Mouse (Mus musculus) heart, embryonic 16.5 days (tissue): ENCODE data around the gene Tead3. TPM values are rescaled to one million over a fixed set of nuclear protein-coding genes. Genes with fewer than 3 reads are reported as not detected.
A peak's percentile ranks its signal among the peaks of the same experiment; 100 is the strongest.
"Not testable (repeated sequence)": the region's sequence is repeated elsewhere in the genome, so short reads cannot be mapped to it uniquely, and the experiment has no call there.

Experiments used
- ATAC-seq: fragments of 200-750 bp; cut with Nextera tagmentation; replicated peaks from 2 replicates; pipeline ENCODE4 v1.8.0; 2017; ENCODE audit warnings: moderate number of reproducible peaks; ENCODE audit not compliant: insufficient read depth, low FRiP score; ENCODE audit errors: extremely low read depth
- H3K27ac ChIP-seq: fragments of 300-500 bp; sonication (generic); 2 replicates; pipeline ENCODE4 v1.5.1; 2014; ENCODE audit warnings: mild to moderate bottlenecking, low read length, control low read depth, moderate library complexity
- H3K27me3 ChIP-seq: fragments of 300-500 bp; sonication (generic); 2 replicates; pipeline ENCODE4 v1.6.1; 2014; ENCODE audit warnings: low read length, mixed read lengths; ENCODE audit not compliant: control insufficient read depth, insufficient read depth
- H3K36me3 ChIP-seq: fragments of 300-500 bp; sonication (generic); 2 replicates; pipeline ENCODE4 v1.6.1; 2014; ENCODE audit not compliant: control insufficient read depth, insufficient read depth
- H3K4me1 ChIP-seq: fragments of 300-500 bp; sonication (generic); 2 replicates; pipeline ENCODE4 v1.6.1; 2014; ENCODE audit warnings: low read length, mixed read lengths; ENCODE audit not compliant: control insufficient read depth, insufficient read depth
- H3K4me2 ChIP-seq: fragments of 300-500 bp; sonication (generic); 2 replicates; pipeline ENCODE4 v1.6.1; 2014; ENCODE audit warnings: low read depth, mild to moderate bottlenecking, control low read depth, low read length
- H3K4me3 ChIP-seq: fragments of 300-500 bp; sonication (generic); 2 replicates; pipeline ENCODE4 v1.5.1; 2014; ENCODE audit warnings: mild to moderate bottlenecking, control low read depth, low read length
- H3K9ac ChIP-seq: fragments of 300-500 bp; sonication (generic); 2 replicates; pipeline ENCODE4 v1.6.1; 2014; ENCODE audit warnings: low read length, control low read depth
- H3K9me3 ChIP-seq: fragments of 300-500 bp; sonication (generic); replicated peaks from 2 replicates; pipeline ENCODE4 v1.6.1; 2016; ENCODE audit warnings: low read length; ENCODE audit not compliant: control insufficient read depth
- WGBS: fragments of 180-500 bp; shearing (Covaris S2); extraction: QIAGEN DNeasy Blood & Tissue Kit; methylation state at CpG from one replicate; pipeline ENCODE4 v1.1.7; 2014; 5-methylcytosine and 5-hydroxymethylcytosine counted together
- polyA plus RNA-seq: library from polyadenylated mRNA; unstranded; fragments of >200 nt; fragmentation: Nextera tagmentation; extraction: Ambion mirVana; gene quantifications from 2 replicates; pipeline ENCODE4 v1.2.1, GENCODE M21; 2015

Gene Tead3
- polyA plus RNA-seq, 1 experiment from 2014 or later = 6.2 TPM

- no peaks in the 10 kb centered on the region for H3K36me3 ChIP-seq
- no peaks in the 10 kb centered on the region for H3K9me3 ChIP-seq
- peaks cover 54% of the 10 kb centered on the region for H3K27me3 ChIP-seq
- no peak for ATAC-seq
- H3K4me2 ChIP-seq = peak overlapping the region; percentile 61
- peak overlapping the region; percentile 44 for H3K4me3 ChIP-seq
- 4% methylated on average over 25 of the region's 25 CpGs for WGBS
- peak overlapping the region; percentile 53 for H3K9ac ChIP-seq
- no peak overlapping the region for H3K27ac ChIP-seq
- peaks cover 15% of the 10 kb centered on the region for H3K4me1 ChIP-seq
These were observed 12.2 kb upstream of the Tead3 start for GRCm38 (mm10) chr17:28362653-28363292.

DNA sequence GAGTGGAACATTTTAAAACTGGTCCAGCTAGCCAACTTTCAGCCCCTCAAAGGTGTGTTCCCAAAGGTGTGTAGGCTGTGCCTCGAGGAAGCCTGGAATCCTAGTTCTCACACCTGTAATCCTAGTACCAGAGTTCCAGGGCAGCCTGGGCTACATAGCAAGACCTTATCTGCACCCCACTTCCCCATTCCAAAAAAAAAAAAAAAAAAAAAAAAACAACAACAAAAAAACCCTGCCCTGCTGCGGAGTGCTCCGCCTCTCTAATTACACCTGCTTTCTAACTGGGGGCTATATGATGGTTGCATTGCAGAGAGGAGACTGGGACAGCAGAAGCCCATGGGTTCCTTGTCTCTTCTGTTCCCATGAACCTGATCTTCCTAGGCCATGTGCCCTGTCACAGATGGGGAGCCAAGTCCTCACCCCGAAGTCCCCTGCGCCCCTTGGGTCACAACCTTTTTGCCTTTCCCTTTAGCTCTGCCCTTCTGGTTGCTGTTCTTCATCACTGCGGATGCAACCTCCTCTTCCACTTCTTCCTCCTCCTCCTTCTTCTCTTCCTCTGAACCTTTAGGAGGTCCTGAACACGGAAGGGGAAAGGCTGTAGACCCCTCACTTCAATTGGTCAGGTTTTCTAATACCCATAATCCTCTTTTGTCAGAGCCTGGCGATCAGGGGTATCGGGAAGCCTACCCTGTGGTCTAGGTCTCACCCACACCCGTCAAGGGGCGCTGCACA is 11.5 kb upstream of the Tead3 start:
- peaks cover 61% of the 10 kb centered on the region for H3K27me3 ChIP-seq
- no peak overlapping the region for H3K27ac ChIP-seq
- peaks cover 15% of the 10 kb centered on the region for H3K4me1 ChIP-seq
- peak overlapping the region; percentile 53; the same call in 1 of the 2 replicates for H3K9ac ChIP-seq
- peak overlapping the region; percentile 61 for H3K4me2 ChIP-seq
- H3K36me3 ChIP-seq = no peaks in the 10 kb centered on the region
- no peaks in the 10 kb centered on the region for H3K9me3 ChIP-seq
- peak overlapping the region; percentile 44 for H3K4me3 ChIP-seq
- no peak for ATAC-seq
- 37% methylated on average over 11 of the region's 11 CpGs for WGBS

DNA sequence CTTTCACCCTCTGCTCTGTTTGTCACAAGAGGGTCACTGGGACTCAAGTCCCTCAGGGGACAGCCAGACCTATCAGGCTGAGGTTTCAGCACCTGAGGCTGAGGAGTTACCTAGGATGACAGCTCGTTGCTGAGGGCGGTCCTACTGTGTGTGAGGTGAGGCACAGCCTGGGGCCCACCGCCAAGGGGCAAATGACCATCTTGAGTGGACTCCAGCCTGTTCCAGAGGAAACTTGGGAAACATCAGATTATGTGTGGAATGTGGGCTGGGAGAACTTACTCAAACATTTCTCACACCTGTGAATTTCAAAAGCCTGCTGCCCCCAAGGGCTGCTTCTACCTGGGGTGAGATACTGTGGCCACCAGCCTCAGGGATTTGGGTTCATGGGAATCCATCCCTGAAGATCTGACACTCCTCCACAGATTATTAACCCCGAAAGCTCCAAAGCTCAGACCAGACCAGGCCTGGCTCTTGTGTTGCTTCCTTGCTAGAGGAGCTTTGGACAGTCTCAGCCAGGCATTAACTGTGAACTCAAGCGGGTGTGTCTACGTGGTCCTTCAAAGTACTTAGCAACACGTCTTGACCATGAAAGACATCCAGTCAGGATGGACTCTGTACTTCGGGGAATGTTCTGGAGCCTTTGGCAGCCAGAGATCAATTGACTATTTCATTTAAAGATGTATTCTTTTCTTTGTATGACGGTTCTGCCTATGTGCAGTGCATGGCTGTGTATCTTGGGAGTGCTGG is 10.1 kb upstream of the Tead3 start:
- peaks cover 20% of the 10 kb centered on the region for H3K4me1 ChIP-seq
- no peak overlapping the region for H3K9ac ChIP-seq
- no peak overlapping the region for H3K27ac ChIP-seq
- no peaks in the 10 kb centered on the region for H3K9me3 ChIP-seq
- no peak for ATAC-seq
- 71% methylated on average over 9 of the region's 9 CpGs for WGBS
- H3K4me2 ChIP-seq = no peak overlapping the region
- H3K4me3 ChIP-seq = no peak overlapping the region
- H3K36me3 ChIP-seq = no peaks in the 10 kb centered on the region
- peaks cover 60% of the 10 kb centered on the region for H3K27me3 ChIP-seq

GRCm38 (mm10) chr17:28358576-28359261 is 8.1 kb upstream of the Tead3 start:
- not testable (repeated sequence) for H3K4me3 ChIP-seq, ATAC-seq, H3K4me2 ChIP-seq, H3K9ac ChIP-seq, H3K36me3 ChIP-seq, H3K27ac ChIP-seq, H3K9me3 ChIP-seq
- Histone ChIP-seq H3K4me1 (peaks cover 14% of the 10 kb centered on the region), H3K27me3 (peaks cover 47% of the 10 kb centered on the region)
- 16% methylated on average over 24 of the region's 24 CpGs for whole genome bisulfite sequencing

DNA sequence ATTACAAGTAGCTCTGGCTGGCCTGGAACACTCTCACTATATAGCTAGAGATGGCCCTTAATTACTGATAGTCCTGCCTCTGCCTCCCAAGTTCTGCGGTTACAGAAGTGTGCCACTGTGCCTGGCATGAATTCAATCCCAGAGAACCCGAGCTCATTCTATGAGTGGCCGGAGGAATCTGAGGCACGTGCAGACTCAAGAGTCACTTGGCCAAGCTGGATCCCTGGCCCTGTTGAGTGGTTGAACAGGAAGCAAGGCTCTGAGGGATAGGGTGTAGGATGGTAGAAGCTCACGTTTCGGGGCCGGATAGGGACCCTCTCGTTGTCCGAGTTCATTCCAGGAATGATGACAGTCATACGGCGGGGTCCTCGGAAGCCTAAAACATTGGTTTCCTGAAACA is 5.3 kb upstream of the Tead3 start:
- ATAC-seq = 0 out of 2 replicates have a peak, but pooled peaks have one; percentile 26
- Histone ChIP-seq H3K27ac (no peak overlapping the region), H3K4me2 (no peak overlapping the region), H3K4me3 (no peak overlapping the region), H3K9me3 (no peaks in the 10 kb centered on the region), H3K9ac (no peak overlapping the region), H3K36me3 (no peaks in the 10 kb centered on the region), H3K27me3 (peaks cover 42% of the 10 kb centered on the region), H3K4me1 (peaks cover 10% of the 10 kb centered on the region)
- 56% methylated on average over 12 of the region's 12 CpGs for WGBS

- Histone ChIP-seq H3K27me3 (peaks cover 13% of the 10 kb centered on the region), H3K4me2 (no peak overlapping the region), H3K27ac (no peak overlapping the region), H3K4me1 (peaks cover 27% of the 10 kb centered on the region), H3K4me3 (no peak overlapping the region), H3K9ac (no peak overlapping the region), H3K36me3 (no peaks in the 10 kb centered on the region), H3K9me3 (no peaks in the 10 kb centered on the region)
- ATAC-seq = no peak
- 37% methylated on average over 11 of the region's 11 CpGs for WGBS
These were observed 1.4 kb upstream of the Tead3 start for GRCm38 (mm10) chr17:28352018-28352417.

GRCm38 (mm10) chr17:28351353-28351890 is 805 bp upstream of the Tead3 start:
- Histone ChIP-seq H3K27ac (peak overlapping the region; percentile 90), H3K4me2 (peak overlapping the region; percentile 98), H3K36me3 (no peaks in the 10 kb centered on the region), H3K27me3 (peaks cover 10% of the 10 kb centered on the region; the same call in 1 of the 2 replicates), H3K9ac (peak overlapping the region; percentile 94), H3K4me3 (peak overlapping the region; percentile 73), H3K4me1 (peaks cover 28% of the 10 kb centered on the region), H3K9me3 (no peaks in the 10 kb centered on the region)
- 2% methylated on average over 26 of the region's 29 CpGs for WGBS
- ATAC-seq = no peak

GRCm38 (mm10) chr17:28349901-28350465 is 634 bp downstream of the Tead3 start:
- peak overlapping the region; percentile 94 for H3K9ac ChIP-seq
- H3K9me3 ChIP-seq = no peaks in the 10 kb centered on the region
- H3K4me3 ChIP-seq = peak overlapping the region; percentile 73
- WGBS = under 1% methylated on average over 52 of the region's 54 CpGs
- H3K36me3 ChIP-seq = no peaks in the 10 kb centered on the region
- H3K4me2 ChIP-seq = peak overlapping the region; percentile 98
- H3K27ac ChIP-seq = peak overlapping the region; percentile 91
- H3K27me3 ChIP-seq = peaks cover 10% of the 10 kb centered on the region; the same call in 1 of the 2 replicates
- peak; percentile 52 for ATAC-seq
- peaks cover 35% of the 10 kb centered on the region for H3K4me1 ChIP-seq
